25 mouse cellular contexts compared by ENCODE assay signal in the genomic region with DNA sequence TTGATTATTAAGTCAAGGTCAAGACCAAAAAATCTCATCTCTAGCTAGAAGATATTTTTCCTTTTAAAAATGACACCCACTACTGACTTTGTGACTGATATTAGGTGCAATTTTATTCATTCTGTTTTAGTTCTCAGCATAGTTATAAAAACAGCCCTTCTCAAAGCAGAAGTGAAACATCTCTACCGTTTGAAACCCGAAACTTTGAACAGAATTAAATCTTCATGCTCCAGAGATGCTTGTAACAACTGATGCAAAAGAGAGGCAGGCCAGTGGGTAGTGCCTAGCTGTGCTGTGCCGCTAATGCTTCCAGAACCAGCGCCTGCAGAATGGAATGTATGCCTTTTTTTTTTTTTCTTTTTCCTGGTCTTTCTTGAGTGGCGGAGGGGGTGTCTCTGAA.
A peak's percentile ranks its signal among the peaks of the same experiment; 100 is the strongest.
DNase-seq lines count a peak whose midpoint lies in the region; ATAC-seq and TF ChIP-seq lines count a peak whose summit lies in the region.
"Had no signal": no experiment of that assay in that cellular context is flagged by ENCODE, and none has a peak within 500 bp of the region (broad histone marks: within the 10 kb centered on the region; RNA-seq: fewer than 3 reads in every experiment).

No protein-coding gene starts in this region.

- H3K9me3 ChIP-seq in heart, embryonic 10.5 days = no peaks in the 10 kb centered on the region
- no peaks in the 10 kb centered on the region for H3K9me3 ChIP-seq in kidney, postnatal 0 days (replicated peaks; ENCODE audit: low read length)
- no peaks in the 10 kb centered on the region for H3K9me3 ChIP-seq in embryonic facial prominence, embryonic 14.5 days (ENCODE audit: control insufficient read depth, low read length)
- no peaks in the 10 kb centered on the region for H3K9me3 ChIP-seq in forebrain, embryonic 16.5 days (ENCODE audit: control insufficient read depth, low read length)
- H3K9me3 ChIP-seq: embryonic facial prominence, embryonic 12.5 days; forebrain, embryonic 10.5 days; forebrain, embryonic 15.5 days; liver, embryonic 13.5 days; neural tube, embryonic 12.5 days had no signal

- H3K9ac ChIP-seq in kidney, postnatal 0 days (ENCODE audit: low read depth, low read length) = no peak overlapping the region
- no peak overlapping the region for H3K9ac ChIP-seq in embryonic facial prominence, embryonic 14.5 days (ENCODE audit: low read depth, low read length)
- no peak overlapping the region for H3K9ac ChIP-seq in forebrain, embryonic 16.5 days (replicated peaks; ENCODE audit: low read depth, low read length)
- H3K9ac ChIP-seq: embryonic facial prominence, embryonic 12.5 days; forebrain, embryonic 15.5 days; liver, embryonic 13.5 days had no signal

- TF ChIP-seq CTCF in kidney, postnatal 0 days (IDR thresholded peaks at IDR 0.05; ENCODE audit: low read depth) = no peak

- intact Hi-C loops in heart, postnatal 10 days (cut with DNase I) = loop anchor here (10.0 kb wide), 2 partner anchors 173 to 277 kb away; no protein-coding TSS in a partner anchor

- no peaks in the 10 kb centered on the region for H3K36me3 ChIP-seq in heart, embryonic 10.5 days
- no peaks in the 10 kb centered on the region for H3K36me3 ChIP-seq in kidney, postnatal 0 days (ENCODE audit: insufficient read depth, low read length)
- no peaks in the 10 kb centered on the region for H3K36me3 ChIP-seq in embryonic facial prominence, embryonic 14.5 days (ENCODE audit: control insufficient read depth, insufficient read depth, low read length)
- no peaks in the 10 kb centered on the region for H3K36me3 ChIP-seq in forebrain, embryonic 16.5 days (ENCODE audit: control insufficient read depth, insufficient read depth)
- H3K36me3 ChIP-seq: embryonic facial prominence, embryonic 12.5 days; forebrain, embryonic 10.5 days; forebrain, embryonic 15.5 days; liver, embryonic 13.5 days; neural tube, embryonic 12.5 days had no signal

- H3K27me3 ChIP-seq in heart, embryonic 10.5 days (ENCODE audit: insufficient read depth, poor library complexity, severe bottlenecking) = peaks cover 97% of the 10 kb centered on the region
- H3K27me3 ChIP-seq in kidney, postnatal 0 days (ENCODE audit: insufficient read depth, low read length) = 0 out of 2 replicates have a peak, but pooled peaks cover 4% of the 10 kb centered on the region
- peaks cover 94% of the 10 kb centered on the region for H3K27me3 ChIP-seq in embryonic facial prominence, embryonic 14.5 days (replicated peaks; ENCODE audit: control insufficient read depth, insufficient read depth, low read length)
- peaks cover 21% of the 10 kb centered on the region; the same call in 1 of the 2 replicates for H3K27me3 ChIP-seq in forebrain, embryonic 16.5 days (replicated peaks; ENCODE audit: control insufficient read depth, insufficient read depth, low read length)

- ATAC-seq in kidney, postnatal 0 days (replicated peaks; ENCODE audit: low FRiP score, low read depth) = no peak
- no peak for ATAC-seq in embryonic facial prominence, embryonic 14.5 days (ENCODE audit: low read depth)
- ATAC-seq in forebrain, embryonic 16.5 days = no peak
- ATAC-seq: forebrain, embryonic 15.5 days; inflammation-experienced regulatory T-cells, adult 6 months; midbrain, embryonic 16.5 days had no signal

- WGBS in heart, embryonic 10.5 days = 24% methylated on average over 5 of the region's 5 CpGs
- 33% methylated on average over 5 of the region's 5 CpGs for WGBS in kidney, postnatal 0 days
- WGBS in embryonic facial prominence, embryonic 14.5 days = 20% methylated on average over 5 of the region's 5 CpGs
- 45% methylated on average over 5 of the region's 5 CpGs for WGBS in forebrain, embryonic 16.5 days

- no peak for DNase-seq in heart, embryonic 10.5 days (ENCODE audit: low spot score)
- no peak for DNase-seq in heart, postnatal 10 days
- DNase-seq in kidney, postnatal 0 days (ENCODE audit: low spot score) = no peak
- no peak for DNase-seq in kidney, adult 8-10 months
- DNase-seq in A20 (ENCODE audit: low read depth, low spot score) = peak; percentile 73
- no peak for DNase-seq in embryonic facial prominence, embryonic 14.5 days (ENCODE audit: low spot score)
- DNase-seq in adrenal gland, adult 8-10 months = no peak
- DNase-seq: gastrocnemius, postnatal 36 days; heart, postnatal 4 days; layer of hippocampus, postnatal 36 days; liver, embryonic 13.5 days; lung, adult 2 months; lung, postnatal 10 days; right cerebral cortex, adult 18-20 months; thymus, postnatal 4 days had no signal

- peak overlapping the region; percentile 76; the same call in 1 of the 2 replicates for H3K4me2 ChIP-seq in kidney, postnatal 0 days (ENCODE audit: low read length)
- peak overlapping the region; percentile 84; the same call in 1 of the 2 replicates for H3K4me2 ChIP-seq in embryonic facial prominence, embryonic 14.5 days (ENCODE audit: low read depth, low read length)
- H3K4me2 ChIP-seq in forebrain, embryonic 16.5 days (ENCODE audit: low read length) = no peak overlapping the region

- peaks cover 41% of the 10 kb centered on the region for H3K4me1 ChIP-seq in heart, embryonic 10.5 days
- 0 out of 2 replicates have a peak, but pooled peaks cover 3% of the 10 kb centered on the region for H3K4me1 ChIP-seq in kidney, postnatal 0 days (replicated peaks; ENCODE audit: insufficient read depth, low read length)
- 0 out of 2 replicates have a peak, but pooled peaks cover 2% of the 10 kb centered on the region for H3K4me1 ChIP-seq in embryonic facial prominence, embryonic 14.5 days (ENCODE audit: control insufficient read depth, insufficient read depth, low read length)
- peaks cover 15% of the 10 kb centered on the region for H3K4me1 ChIP-seq in forebrain, embryonic 16.5 days (replicated peaks; ENCODE audit: control insufficient read depth, insufficient read depth, low read length)

- peak overlapping the region; percentile 74; the same call in 1 of the 2 replicates for H3K4me3 ChIP-seq in heart, embryonic 10.5 days
- H3K4me3 ChIP-seq in kidney, postnatal 0 days (replicated peaks; ENCODE audit: low read depth, low read length) = no peak overlapping the region
- no peak overlapping the region for H3K4me3 ChIP-seq in embryonic facial prominence, embryonic 14.5 days (ENCODE audit: low read depth, low read length)
- no peak overlapping the region for H3K4me3 ChIP-seq in forebrain, embryonic 16.5 days (replicated peaks; ENCODE audit: low read length)
- H3K4me3 ChIP-seq: gastrocnemius, adult 2 months; heart, adult 2 months; neural tube, embryonic 12.5 days had no signal

- no peak overlapping the region; the same call in 1 of the 2 replicates for H3K27ac ChIP-seq in heart, embryonic 10.5 days
- H3K27ac ChIP-seq in kidney, postnatal 0 days = no peak overlapping the region
- H3K27ac ChIP-seq in embryonic facial prominence, embryonic 14.5 days (replicated peaks; ENCODE audit: low read depth, low read length) = no peak overlapping the region
- H3K27ac ChIP-seq in forebrain, embryonic 16.5 days (ENCODE audit: low read length) = no peak overlapping the region
- H3K27ac ChIP-seq: embryonic facial prominence, embryonic 12.5 days; forebrain, embryonic 15.5 days; gastrocnemius, adult 2 months; heart, adult 2 months; hindbrain, embryonic 14.5 days; liver, embryonic 13.5 days; neural tube, embryonic 12.5 days had no signal
